In genomic region chrX:23295952-23296598, GRCm38 (mm10) we compare ENCODE assay signal across 10 mouse cellular contexts.
A peak's percentile ranks its signal among the peaks of the same experiment; 100 is the strongest.
DNase-seq lines count a peak whose midpoint lies in the region; ATAC-seq and TF ChIP-seq lines count a peak whose summit lies in the region.
"Had no signal": no experiment of that assay in that cellular context is flagged by ENCODE, and none has a peak within 500 bp of the region (broad histone marks: within the 10 kb centered on the region; RNA-seq: fewer than 3 reads in every experiment).

No protein-coding gene starts in this region.

- H3K27me3 ChIP-seq in neural tube, embryonic 13.5 days = no peaks in the 10 kb centered on the region
- H3K27me3 ChIP-seq: liver, embryonic 15.5 days had no signal

- H3K9ac ChIP-seq in neural tube, embryonic 13.5 days = no peak overlapping the region
- H3K9ac ChIP-seq: liver, embryonic 15.5 days had no signal

- H3K36me3 ChIP-seq in neural tube, embryonic 13.5 days = no peaks in the 10 kb centered on the region
- H3K36me3 ChIP-seq: liver, embryonic 15.5 days had no signal

- peak; percentile 83 for ATAC-seq in neural tube, embryonic 13.5 days (ENCODE audit: low read depth)

- H3K27ac ChIP-seq in left cerebral cortex, adult 2 months = no peak overlapping the region
- no peak overlapping the region for H3K27ac ChIP-seq in neural tube, embryonic 13.5 days (replicated peaks)
- H3K27ac ChIP-seq: liver, embryonic 15.5 days had no signal

- WGBS in neural tube, embryonic 13.5 days = 35% methylated on average over 5 of the region's 5 CpGs

- H3K4me1 ChIP-seq in neural tube, embryonic 13.5 days (replicated peaks) = no peaks in the 10 kb centered on the region
- H3K4me1 ChIP-seq: liver, embryonic 15.5 days had no signal

- H3K9me3 ChIP-seq in neural tube, embryonic 13.5 days = no peaks in the 10 kb centered on the region
- H3K9me3 ChIP-seq: liver, embryonic 15.5 days had no signal

- H3K4me2 ChIP-seq in neural tube, embryonic 13.5 days = no peak overlapping the region
- H3K4me2 ChIP-seq: liver, embryonic 15.5 days had no signal

- peak overlapping the region; percentile 28 for H3K4me3 ChIP-seq in left cerebral cortex, adult 2 months
- H3K4me3 ChIP-seq in neural tube, embryonic 13.5 days = no peak overlapping the region
- H3K4me3 ChIP-seq: erythroblast, embryonic 14.5 days; liver, embryonic 15.5 days had no signal

- intact Hi-C loops in heart, postnatal 36 days (cut with DNase I) = no loop called here
- intact Hi-C loops in left cerebral cortex, adult 2 months (cut with DNase I) = loop anchor here (10.0 kb wide), 1 partner anchor 1911 kb away; no protein-coding TSS in a partner anchor

- TF ChIP-seq CTCF in left cerebral cortex, adult 2 months (IDR thresholded peaks at IDR 0.05) = peak; percentile 67

- peak; percentile 24 to 71 for DNase-seq in adrenal gland, adult (ENCODE audit: inconsistent age in 2 of 2, low spot score in 1 of 2)
- no peak for DNase-seq in adrenal gland, postnatal 4 days (ENCODE audit: low spot score in 2 of 2)
- DNase-seq in ES-CJ7 (ENCODE audit: low read depth, low spot score) = peak; percentile 8
- peak; percentile 42 for DNase-seq in embryo, embryonic 11 days
- peak; percentile 22 to 46 for DNase-seq in heart, postnatal 36 days
- peak; percentile 53 to 57 for DNase-seq in left cerebral cortex, adult 2 months (ENCODE audit: extremely low spot score in 1 of 2, low spot score in 2 of 2)
- DNase-seq in natural killer cell, adult 2 months (ENCODE audit: low spot score in 2 of 2) = no peak

Comparison
In these comparisons a context has a peak if more than half of its experiments do, and no peak if none do; other contexts are left out.
1. DNase-seq: peak in adrenal gland, adult (2 of 2), ES-CJ7 (single experiment), embryo, embryonic 11 days (single experiment), heart, postnatal 36 days (2 of 2) and left cerebral cortex, adult 2 months (2 of 2); none in adrenal gland, postnatal 4 days (0 of 2) and natural killer cell, adult 2 months (0 of 2).